In the genomic region with DNA sequence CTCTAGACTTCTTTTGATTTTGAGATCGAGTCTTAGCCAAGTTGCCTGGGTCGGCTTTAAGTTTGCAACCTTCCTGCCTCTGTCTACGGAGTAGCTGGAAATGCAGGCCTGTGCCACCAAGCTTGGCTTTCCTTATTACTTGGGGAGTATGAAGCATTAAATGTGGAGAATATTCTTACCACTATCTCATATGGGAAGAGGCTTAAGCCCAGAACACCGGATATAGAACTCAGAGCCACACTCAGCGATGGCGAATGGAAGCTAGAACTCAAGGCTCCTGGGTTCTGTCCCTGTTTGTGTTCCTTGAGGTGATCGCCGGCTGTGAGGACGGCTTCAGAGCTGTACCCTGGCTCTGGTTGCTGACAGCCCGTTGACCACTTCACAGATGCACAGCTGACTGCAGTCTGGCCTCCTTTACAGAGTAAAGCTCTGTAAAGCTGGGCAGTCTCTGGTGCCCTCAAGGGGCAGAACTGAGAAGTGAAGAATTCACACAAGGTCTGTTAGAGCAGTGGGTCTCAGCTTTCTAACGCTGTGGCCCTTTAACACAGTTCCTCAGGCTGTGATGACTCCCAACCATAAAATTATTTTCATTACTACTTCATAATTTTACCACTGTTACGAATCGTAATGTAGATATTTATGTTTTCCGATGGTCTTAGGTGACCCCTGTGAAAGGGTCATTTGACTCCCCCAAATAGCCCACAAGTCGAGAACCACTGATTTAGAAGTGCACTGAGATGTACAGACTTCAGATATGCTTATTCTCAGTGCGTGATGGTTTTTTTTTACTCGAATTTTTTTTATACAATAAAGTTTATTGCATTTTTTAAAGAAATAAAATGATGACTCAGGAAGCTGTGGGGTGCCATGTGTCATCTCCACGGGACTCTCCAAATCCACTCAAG, we compare ENCODE assay signal across 8 mouse cellular contexts. TPM values are rescaled to one million over a fixed set of nuclear protein-coding genes. Genes with fewer than 3 reads are reported as not detected.
DNase-seq lines count a peak whose midpoint lies in the region; ATAC-seq and TF ChIP-seq lines count a peak whose summit lies in the region.

No protein-coding gene starts in this region.

- peak; percentile 97 for TF ChIP-seq RAD21 in MEL (IDR thresholded peaks at IDR 0.05; ENCODE audit: low read depth, low read length)

- no peak overlapping the region for H3K9ac ChIP-seq in MEL (ENCODE audit: control insufficient read depth, low read depth, low read length, poor library complexity, severe bottlenecking)
- H3K9ac ChIP-seq in forebrain, embryonic 13.5 days, result no peak overlapping the region
- no peak overlapping the region for H3K9ac ChIP-seq in lung, embryonic 15.5 days

- no peaks in the 10 kb centered on the region for H3K9me3 ChIP-seq in MEL (replicated peaks; ENCODE audit: insufficient read depth, low read length)
- no peaks in the 10 kb centered on the region for H3K9me3 ChIP-seq in forebrain, embryonic 13.5 days (replicated peaks)
- H3K9me3 ChIP-seq in lung, embryonic 15.5 days, result no peaks in the 10 kb centered on the region

- WGBS in forebrain, embryonic 13.5 days, result 58% methylated on average over 18 of the region's 18 CpGs
- 54% methylated on average over 18 of the region's 18 CpGs for WGBS in lung, embryonic 15.5 days

- no peaks in the 10 kb centered on the region for H3K79me2 ChIP-seq in MEL (ENCODE audit: control insufficient read depth, insufficient read depth, low read length, poor library complexity)

- DNase-seq in MEL (ENCODE audit: low read depth, low spot score), result peak; percentile 63
- DNase-seq in cerebellum, adult 11-12 months, result peak; percentile 36
- DNase-seq in layer of hippocampus, adult 8-10 months (ENCODE audit: low spot score in 2 of 2), result peak; percentile 47 to 74
- peak; percentile 15 for DNase-seq in ovary, adult 18-20 months (ENCODE audit: low spot score)
- DNase-seq in thymus, postnatal 4 days, result peak; percentile 55

- H3K36me3 ChIP-seq in MEL (ENCODE audit: control insufficient read depth in 1 of 2, insufficient read depth in 2 of 2, low read length in 2 of 2), result peaks cover 0 to 22% of the 10 kb centered on the region in 2 experiments; a peak in 2 of 4 replicates
- H3K36me3 ChIP-seq in forebrain, embryonic 13.5 days (ENCODE audit: poor library complexity, severe bottlenecking), result no peaks in the 10 kb centered on the region
- H3K36me3 ChIP-seq in lung, embryonic 15.5 days, result no peaks in the 10 kb centered on the region

- peaks cover 15 to 19% of the 10 kb centered on the region in 2 experiments for H3K4me1 ChIP-seq in MEL (ENCODE audit: control insufficient read depth in 1 of 2, insufficient read depth in 2 of 2, low read length in 2 of 2)
- peaks cover 3% of the 10 kb centered on the region; the same call in 1 of the 2 replicates for H3K4me1 ChIP-seq in forebrain, embryonic 13.5 days
- H3K4me1 ChIP-seq in lung, embryonic 15.5 days, result no peaks in the 10 kb centered on the region

- TF ChIP-seq EP300 in MEL (IDR thresholded peaks at IDR 0.05; ENCODE audit: low read depth in 1 of 2, low read length in 2 of 2), result no peak

- no peak overlapping the region for H3K4me2 ChIP-seq in forebrain, embryonic 13.5 days
- H3K4me2 ChIP-seq in lung, embryonic 15.5 days, result no peak overlapping the region

- peak; percentile 77 to 88 (median 84) for TF ChIP-seq CTCF in MEL (IDR thresholded peaks at IDR 0.05 in 2 of 3, conservative IDR thresholded peaks at IDR 0.05 in 1 of 3; ENCODE audit: control insufficient read depth in 1 of 3, insufficient read depth in 1 of 3, low read depth in 2 of 3, low read length in 3 of 3, poor library complexity in 1 of 3, severe bottlenecking in 1 of 3)

- no peak overlapping the region for H3K27ac ChIP-seq in MEL (ENCODE audit: control insufficient read depth, low read depth, low read length)
- no peak overlapping the region for H3K27ac ChIP-seq in forebrain, embryonic 13.5 days
- no peak overlapping the region for H3K27ac ChIP-seq in lung, embryonic 15.5 days

- ATAC-seq in forebrain, embryonic 13.5 days, result peak; percentile 99
- ATAC-seq in hematopoietic stem cell, adult 5-6 weeks (replicated peaks in 1 of 2; ENCODE audit: insufficient read depth in 1 of 2, low FRiP score in 2 of 2, low TSS enrichment in 1 of 2, low read depth in 1 of 2, poor library complexity in 2 of 2, severe bottlenecking in 2 of 2), result peak; percentile 76 to 82
- ATAC-seq in lung, embryonic 15.5 days (ENCODE audit: borderline replicate concordance, extremely low read depth, low FRiP score, low TSS enrichment), result peak; percentile 86

- TF ChIP-seq POLR2A in MEL (IDR thresholded peaks at IDR 0.05; ENCODE audit: control insufficient read depth in 1 of 2, insufficient read depth in 1 of 2, low read depth in 1 of 2, low read length in 2 of 2, poor library complexity in 1 of 2), result no peak

- H3K4me3 ChIP-seq in MEL (ENCODE audit: control insufficient read depth in 1 of 2, insufficient read depth in 1 of 2, low read depth in 2 of 2, low read length in 2 of 2), result no peak overlapping the region
- no peak overlapping the region for H3K4me3 ChIP-seq in forebrain, embryonic 13.5 days
- H3K4me3 ChIP-seq in lung, embryonic 15.5 days, result no peak overlapping the region

- no peaks in the 10 kb centered on the region for H3K27me3 ChIP-seq in MEL (ENCODE audit: control insufficient read depth in 1 of 2, insufficient read depth in 2 of 2, low read length in 2 of 2)
- no peaks in the 10 kb centered on the region for H3K27me3 ChIP-seq in forebrain, embryonic 13.5 days
- no peaks in the 10 kb centered on the region for H3K27me3 ChIP-seq in lung, embryonic 15.5 days

TF ChIP-seq in MEL, 35 proteins besides CTCF, POLR2A, EP300 and RAD21:
- TF ChIP-seq ZC3H11A (IDR thresholded peaks at IDR 0.05; ENCODE audit: low read depth, low read length), result peak; percentile 89
- no peak for TF ChIP-seq GATA1 (IDR thresholded peaks at IDR 0.05; ENCODE audit: low read depth, low read length)
- TF ChIP-seq E2F4 (IDR thresholded peaks at IDR 0.05; ENCODE audit: borderline replicate concordance, low read depth, low read length), result no peak
- peak; percentile 88 for TF ChIP-seq SMC3 (IDR thresholded peaks at IDR 0.05; ENCODE audit: low read depth, low read length)
- peak; percentile 47; the same call in 1 of the 2 replicates for TF ChIP-seq SIN3A (IDR thresholded peaks at IDR 0.05; ENCODE audit: low read length)
- no peak for TF ChIP-seq MAFK (IDR thresholded peaks at IDR 0.05; ENCODE audit: borderline replicate concordance, low read depth, low read length)
- 0 out of 2 replicates have a peak, but pooled peaks have one; percentile 17 for TF ChIP-seq MYB (IDR thresholded peaks at IDR 0.05; ENCODE audit: low read depth, low read length)
- no peak for TF ChIP-seq NELFE (IDR thresholded peaks at IDR 0.05; ENCODE audit: low read depth, low read length)
- TF ChIP-seq TAL1 (IDR thresholded peaks at IDR 0.05; ENCODE audit: low read length), result no peak

RNA-seq across cellular contexts. Expression of gene Nos1ap, which starts 23.6 kb away (rescaled TPM):
- total RNA-seq in MEL (2012; rRNA removed), result 0.56 and 0.62 TPM in 2 replicates
- 1 to 10 TPM in 1 of 2 experiments, not detected in 1; 2.4 TPM for polyA plus RNA-seq in MEL (2012; ENCODE audit: insufficient read depth in 1 of 2, insufficient read length in 2 of 2, low read depth in 1 of 2, low replicate concordance in 2 of 2, missing spikeins in 1 of 2)
- 21.0 and 22.3 TPM in 2 replicates for polyA plus RNA-seq in forebrain, embryonic 13.5 days (2015; fragmentation: Nextera tagmentation; extraction: Ambion mirVana)
- 5.7 and 14.3 TPM in 2 replicates for total RNA-seq in hematopoietic stem cell, adult 5-6 weeks (2017)
- 100 to 1,000 TPM; 191 to 254 (median 220) TPM for total RNA-seq in layer of hippocampus, adult 8-10 months (2022)
- polyA plus RNA-seq in lung, embryonic 15.5 days (2015; fragmentation: Nextera tagmentation; extraction: Ambion mirVana), result 8.8 and 10.6 TPM in 2 replicates

RNA-seq across cellular contexts. Expression of gene Olfml2b, which starts 31.1 kb away (rescaled TPM):
- total RNA-seq in MEL (2012; rRNA removed), result not detected in 2 replicates
- not detected for polyA plus RNA-seq in MEL (2012; ENCODE audit: insufficient read depth in 1 of 2, insufficient read length in 2 of 2, low read depth in 1 of 2, low replicate concordance in 2 of 2, missing spikeins in 1 of 2)
- 6.7 and 7.3 TPM in 2 replicates for polyA plus RNA-seq in forebrain, embryonic 13.5 days (2015; fragmentation: Nextera tagmentation; extraction: Ambion mirVana)
- total RNA-seq in hematopoietic stem cell, adult 5-6 weeks (2017), result 3.0 and 5.3 TPM in 2 replicates
- total RNA-seq in layer of hippocampus, adult 8-10 months (2022), result 10 to 100 TPM; 30.1 to 35.7 (median 33.2) TPM
- 20.9 and 21.2 TPM in 2 replicates for polyA plus RNA-seq in lung, embryonic 15.5 days (2015; fragmentation: Nextera tagmentation; extraction: Ambion mirVana)

Comparison
In these comparisons a context has a peak if more than half of its experiments do, and no peak if none do; other contexts are left out.
1. RNA of gene Nos1ap, which starts 23.6 kb away (total RNA-seq): 191 to 254 TPM in layer of hippocampus, adult 8-10 months; 5.7 to 14.3 TPM in hematopoietic stem cell, adult 5-6 weeks and 0.56 to 0.62 TPM in MEL; every median in the first group is over 10 times any median in the second.
2. Peak in every context shown above with its lines, with median percentiles within 50 percentile points of each other: DNase-seq and ATAC-seq.